Mouse (Mus musculus) lung, embryonic 14.5 days (tissue): ENCODE measurements at regions not wholly inside any gene's neighbourhood (a gene's known extent, or its start where the extent isn't known, plus 50 kb on each side); places are given as distances from the start of the nearest gene placed in this dataset.

Source experiments
- ATAC-seq: fragments of 200-750 bp; cut with Nextera tagmentation; 2 replicates; pipeline ENCODE4 v1.8.0; 2017; ENCODE audit warnings: mild to moderate bottlenecking, moderate TSS enrichment, moderate library complexity; ENCODE audit not compliant: insufficient read depth
- DNase-seq: peaks from one replicate; pipeline ENCODE4 v3.0.0-alpha.2; 2015
- H3K27ac ChIP-seq: fragments of 300-500 bp; sonication (generic); 2 replicates; pipeline ENCODE4 v1.5.1; 2014; ENCODE audit warnings: low read depth, mild to moderate bottlenecking, moderate library complexity
- H3K27me3 ChIP-seq: fragments of 300-500 bp; sonication (generic); 2 replicates; pipeline ENCODE4 v1.6.1; 2014; ENCODE audit warnings: low read length, control low read depth; ENCODE audit not compliant: insufficient read depth
- H3K36me3 ChIP-seq: fragments of 300-500 bp; sonication (generic); 2 replicates; pipeline ENCODE4 v1.6.1; 2014; ENCODE audit warnings: control low read depth; ENCODE audit not compliant: insufficient read depth
- H3K4me1 ChIP-seq: fragments of 300-500 bp; sonication (generic); 2 replicates; pipeline ENCODE4 v1.6.1; 2014; ENCODE audit warnings: antibody characterized with exemption, control low read depth; ENCODE audit not compliant: insufficient read depth
- H3K4me2 ChIP-seq: fragments of 300-500 bp; sonication (generic); 2 replicates; pipeline ENCODE4 v1.6.1; 2014; ENCODE audit warnings: mild to moderate bottlenecking
- H3K4me3 ChIP-seq: fragments of 300-500 bp; sonication (generic); 2 replicates; pipeline ENCODE4 v1.5.1; 2014; ENCODE audit warnings: low read depth, low read length
- H3K9ac ChIP-seq: fragments of 300-500 bp; sonication (generic); 2 replicates; pipeline ENCODE4 v1.6.1; 2014
- H3K9me3 ChIP-seq: fragments of 300-500 bp; sonication (generic); 2 replicates; pipeline ENCODE4 v1.6.1; 2016; ENCODE audit warnings: low read depth, low read length, control low read depth
- CTCF ChIP-seq: IDR thresholded peaks from 2 replicates; pipeline ENCODE4 v1.5.1; 2016; ENCODE audit warnings: antibody characterized with exemption, low read depth
- WGBS: fragments of 180-500 bp; shearing (Covaris S2); extraction: QIAGEN DNeasy Blood & Tissue Kit; methylation state at CpG from one replicate; pipeline ENCODE4 v1.1.7; 2014; 5-methylcytosine and 5-hydroxymethylcytosine counted together

GRCm38 (mm10) chr6:100396311-100397200, 109.3 kb upstream of the Rybp start:
- no peak overlapping the region for H3K4me2 ChIP-seq
- H3K9ac ChIP-seq, result no peak overlapping the region
- H3K9me3 ChIP-seq, result no peaks in the 10 kb centered on the region
- no peaks in the 10 kb centered on the region for H3K27me3 ChIP-seq
- 52% methylated on average over 14 of the region's 14 CpGs for WGBS
- DNase-seq (peak; percentile 33), ATAC-seq (peak; percentile 58; the same call in 1 of the 2 replicates)
- TF ChIP-seq CTCF, result no peak
- H3K4me1 ChIP-seq, result peaks cover 3% of the 10 kb centered on the region; the same call in 1 of the 2 replicates
- H3K36me3 ChIP-seq, result no peaks in the 10 kb centered on the region
- no peak overlapping the region; the same call in 1 of the 2 replicates for H3K27ac ChIP-seq
- no peak overlapping the region for H3K4me3 ChIP-seq

- DNase-seq (no peak), ATAC-seq (no peak)
- no peak overlapping the region for H3K4me2 ChIP-seq
- no peak for TF ChIP-seq CTCF
- no peak overlapping the region for H3K9ac ChIP-seq
- H3K4me3 ChIP-seq, result no peak overlapping the region
- H3K4me1 ChIP-seq, result peaks cover 3% of the 10 kb centered on the region; the same call in 1 of the 2 replicates
- no peaks in the 10 kb centered on the region for H3K36me3 ChIP-seq
- no peak overlapping the region for H3K27ac ChIP-seq
- no peaks in the 10 kb centered on the region; the same call in 1 of the 2 replicates for H3K9me3 ChIP-seq
- 76% methylated on average over 7 of the region's 7 CpGs for WGBS
- no peaks in the 10 kb centered on the region for H3K27me3 ChIP-seq
Measured at GRCm38 (mm10) chr6:100390258-100390910, 103.1 kb upstream of the Rybp start.

- Histone ChIP-seq H3K4me1 (peaks cover 3% of the 10 kb centered on the region; the same call in 1 of the 2 replicates), H3K4me3 (no peak overlapping the region), H3K27me3 (no peaks in the 10 kb centered on the region), H3K9me3 (no peaks in the 10 kb centered on the region; the same call in 1 of the 2 replicates), H3K27ac (peak overlapping the region; percentile 22; the same call in 1 of the 2 replicates), H3K36me3 (no peaks in the 10 kb centered on the region), H3K4me2 (peak overlapping the region; percentile 16; the same call in 1 of the 2 replicates), H3K9ac (no peak overlapping the region)
- TF ChIP-seq CTCF, result no peak
- 12% methylated on average over 5 of the region's 5 CpGs for WGBS
- peak; percentile 73 for DNase-seq
- peak; percentile 38; the same call in 1 of the 2 replicates for ATAC-seq
Measured at GRCm38 (mm10) chr6:100387042-100387441, 99.8 kb upstream of the Rybp start.

GRCm38 (mm10) chr6:100385640-100386039, 98.4 kb upstream of the Rybp start:
- no peaks in the 10 kb centered on the region for H3K27me3 ChIP-seq
- no peaks in the 10 kb centered on the region; the same call in 1 of the 2 replicates for H3K9me3 ChIP-seq
- H3K4me3 ChIP-seq, result no peak overlapping the region
- H3K36me3 ChIP-seq, result no peaks in the 10 kb centered on the region
- H3K4me2 ChIP-seq, result no peak overlapping the region
- ATAC-seq (no peak), DNase-seq (no peak)
- TF ChIP-seq CTCF, result no peak
- peaks cover 7% of the 10 kb centered on the region; the same call in 1 of the 2 replicates for H3K4me1 ChIP-seq
- no peak overlapping the region for H3K9ac ChIP-seq
- 40% methylated on average over 8 of the region's 8 CpGs for WGBS
- H3K27ac ChIP-seq, result no peak overlapping the region

- no peak for DNase-seq
- ATAC-seq, result no peak
- TF ChIP-seq CTCF, result no peak
- H3K27ac ChIP-seq, result no peak overlapping the region
- no peak overlapping the region for H3K4me2 ChIP-seq
- H3K4me3 ChIP-seq, result no peak overlapping the region
- H3K4me1 ChIP-seq, result peaks cover 9% of the 10 kb centered on the region
- no peaks in the 10 kb centered on the region for H3K36me3 ChIP-seq
- 73% methylated on average over 5 of the region's 5 CpGs for WGBS
- H3K27me3 ChIP-seq, result no peaks in the 10 kb centered on the region
- no peaks in the 10 kb centered on the region for H3K9me3 ChIP-seq
- no peak overlapping the region for H3K9ac ChIP-seq
Measured at GRCm38 (mm10) chr6:100381046-100381445, 93.8 kb upstream of the Rybp start.

GRCm38 (mm10) chr6:100380536-100380935, 93.3 kb upstream of the Rybp start:
- ATAC-seq (0 out of 2 replicates have a peak, but pooled peaks have one; percentile 26), DNase-seq (peak; percentile 69)
- H3K4me1 ChIP-seq, result peaks cover 9% of the 10 kb centered on the region
- no peak overlapping the region for H3K9ac ChIP-seq
- no peaks in the 10 kb centered on the region for H3K27me3 ChIP-seq
- peak overlapping the region; percentile 68 for H3K27ac ChIP-seq
- no peaks in the 10 kb centered on the region for H3K9me3 ChIP-seq
- H3K4me3 ChIP-seq, result no peak overlapping the region
- no peak overlapping the region for H3K4me2 ChIP-seq
- H3K36me3 ChIP-seq, result no peaks in the 10 kb centered on the region
- TF ChIP-seq CTCF, result no peak
- 14% methylated on average over 6 of the region's 6 CpGs for WGBS

- DNase-seq (peak; percentile 91), ATAC-seq (peak; percentile 87)
- 34% methylated on average over 4 of the region's 4 CpGs for WGBS
- Histone ChIP-seq H3K27me3 (no peaks in the 10 kb centered on the region), H3K36me3 (no peaks in the 10 kb centered on the region), H3K9me3 (no peaks in the 10 kb centered on the region), H3K27ac (no peak overlapping the region), H3K9ac (no peak overlapping the region), H3K4me1 (peaks cover 9% of the 10 kb centered on the region), H3K4me2 (no peak overlapping the region), H3K4me3 (no peak overlapping the region)
- TF ChIP-seq CTCF, result no peak
Measured at GRCm38 (mm10) chr6:100379792-100380191, 92.5 kb upstream of the Rybp start.
